Mouse (Mus musculus) limb, embryonic 13.5 days (tissue): ENCODE measurements around the gene Ddb1. TPM values are rescaled to one million over a fixed set of nuclear protein-coding genes. Genes with fewer than 3 reads are reported as not detected.

ENCODE experiments used
- ATAC-seq: fragments of 200-750 bp; cut with Nextera tagmentation; 2 replicates; pipeline ENCODE4 v1.8.0; 2017; ENCODE audit warnings: low read depth, moderate number of reproducible peaks, moderate TSS enrichment; ENCODE audit not compliant: low FRiP score
- H3K27ac ChIP-seq: fragments of 300-500 bp; sonication (generic); 2 replicates; pipeline ENCODE4 v1.5.1; 2015; ENCODE audit warnings: inconsistent platforms, mild to moderate bottlenecking, moderate library complexity
- H3K27me3 ChIP-seq: fragments of 300-500 bp; sonication (generic); 2 replicates; pipeline ENCODE4 v1.6.1; 2015; ENCODE audit warnings: mild to moderate bottlenecking, inconsistent platforms
- H3K36me3 ChIP-seq: fragments of 300-500 bp; sonication (generic); 2 replicates; pipeline ENCODE4 v1.6.1; 2015; ENCODE audit warnings: inconsistent platforms, mild to moderate bottlenecking, moderate library complexity
- H3K4me1 ChIP-seq: fragments of 300-500 bp; sonication (generic); 2 replicates; pipeline ENCODE4 v1.6.1; 2015; ENCODE audit warnings: inconsistent platforms
- H3K4me2 ChIP-seq: fragments of 300-500 bp; sonication (generic); replicated peaks from 2 replicates; pipeline ENCODE4 v1.6.1; 2015; ENCODE audit warnings: inconsistent platforms, mild to moderate bottlenecking, moderate library complexity
- H3K4me3 ChIP-seq: fragments of 300-500 bp; sonication (generic); 2 replicates; pipeline ENCODE4 v1.5.1; 2015; ENCODE audit warnings: moderate library complexity, mild to moderate bottlenecking, inconsistent platforms
- H3K9ac ChIP-seq: fragments of 300-500 bp; sonication (generic); 2 replicates; pipeline ENCODE4 v1.6.1; 2015; ENCODE audit warnings: mild to moderate bottlenecking, inconsistent platforms
- H3K9me3 ChIP-seq: fragments of 300-500 bp; sonication (generic); 2 replicates; pipeline ENCODE4 v1.6.1; 2016; ENCODE audit warnings: inconsistent platforms
- WGBS: fragments of 180-500 bp; shearing (Covaris S2); methylation state at CpG from one replicate; pipeline ENCODE4 v1.1.7; 2015; 5-methylcytosine and 5-hydroxymethylcytosine counted together
- polyA plus RNA-seq: library from polyadenylated mRNA; unstranded; fragments of >200 nt; fragmentation: Nextera tagmentation; extraction: Ambion mirVana; gene quantifications from 2 replicates; pipeline ENCODE4 v1.2.1, GENCODE M21; 2015

Ddb1 gene
- polyA plus RNA-seq, 1 experiment from 2014 or later, result 416 TPM

- no peak overlapping the region for H3K9ac ChIP-seq
- no peak overlapping the region for H3K4me3 ChIP-seq
- ATAC-seq, result no peak
- no peaks in the 10 kb centered on the region for H3K9me3 ChIP-seq
- peaks cover 41% of the 10 kb centered on the region for H3K36me3 ChIP-seq
- 91% methylated on average over 2 of the region's 2 CpGs for WGBS
- no peaks in the 10 kb centered on the region for H3K27me3 ChIP-seq
- peaks cover 18% of the 10 kb centered on the region for H3K4me1 ChIP-seq
- no peak overlapping the region for H3K4me2 ChIP-seq
- H3K27ac ChIP-seq, result no peak overlapping the region
Measured at GRCm38 (mm10) chr19:10599648-10600047, 5.5 kb upstream of the Ddb1 start.

DNA sequence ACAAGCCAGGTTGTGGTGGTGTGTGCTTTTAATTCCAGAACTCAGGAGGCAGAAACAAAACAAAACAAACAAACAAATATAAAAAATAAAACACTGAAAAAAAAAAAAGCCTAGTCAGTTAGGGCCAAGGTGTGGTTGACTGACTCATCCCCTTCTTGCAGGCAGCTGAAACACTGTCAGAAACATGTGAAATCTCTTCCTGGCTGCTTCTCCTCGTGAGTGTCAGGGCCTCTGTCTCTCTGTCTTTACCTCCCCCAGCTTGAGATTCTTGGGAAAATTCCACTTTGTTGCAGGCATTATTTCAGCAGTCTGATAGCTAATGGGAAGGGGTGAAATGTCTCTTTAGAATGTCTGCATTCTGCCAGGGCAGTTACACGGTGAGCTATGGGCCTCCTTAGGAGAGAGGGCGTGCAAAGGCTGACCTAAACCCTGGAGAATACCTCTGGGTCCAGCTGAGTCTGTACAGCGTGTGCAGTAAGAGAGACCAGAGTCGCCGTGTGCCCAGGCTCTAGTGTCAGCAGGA lies 2.8 kb upstream of the Ddb1 start:
- peaks cover 20% of the 10 kb centered on the region for H3K36me3 ChIP-seq
- no peak for ATAC-seq
- peak overlapping the region; percentile 41 for H3K4me3 ChIP-seq
- WGBS, result 8% methylated on average over 6 of the region's 6 CpGs
- H3K9me3 ChIP-seq, result no peaks in the 10 kb centered on the region
- H3K4me2 ChIP-seq, result peak overlapping the region; percentile 69
- H3K4me1 ChIP-seq, result peaks cover 30% of the 10 kb centered on the region
- peak overlapping the region; percentile 76 for H3K9ac ChIP-seq
- peak overlapping the region; percentile 92 for H3K27ac ChIP-seq
- no peaks in the 10 kb centered on the region for H3K27me3 ChIP-seq

DNA sequence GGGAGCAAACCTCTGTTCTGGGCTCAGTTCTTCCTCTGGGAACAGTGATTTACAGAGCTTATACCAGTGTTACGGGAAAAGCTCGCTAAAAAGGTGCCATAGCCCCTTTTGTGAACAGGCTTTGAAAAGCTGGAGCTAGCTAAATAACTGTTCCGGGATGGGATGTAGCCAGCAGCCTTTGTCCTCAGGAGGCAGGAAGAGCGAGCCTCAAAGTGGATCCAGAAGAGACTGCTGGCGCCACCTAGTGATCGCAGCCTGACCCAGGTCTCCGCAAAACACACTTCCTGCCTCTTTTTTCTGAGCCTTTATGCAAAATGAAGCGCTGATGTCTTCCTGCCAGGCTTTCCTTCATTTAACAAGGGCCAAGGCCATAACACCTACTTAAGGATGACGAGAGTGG lies 2.3 kb upstream of the Ddb1 start:
- Histone ChIP-seq H3K27ac (peak overlapping the region; percentile 92), H3K36me3 (peaks cover 20% of the 10 kb centered on the region), H3K9me3 (no peaks in the 10 kb centered on the region), H3K4me3 (peak overlapping the region; percentile 41), H3K27me3 (no peaks in the 10 kb centered on the region), H3K4me1 (peaks cover 35% of the 10 kb centered on the region), H3K9ac (peak overlapping the region; percentile 76), H3K4me2 (peak overlapping the region; percentile 69)
- ATAC-seq, result peak; percentile 63; the same call in 1 of the 2 replicates
- WGBS, result 2% methylated on average over 9 of the region's 9 CpGs

DNA sequence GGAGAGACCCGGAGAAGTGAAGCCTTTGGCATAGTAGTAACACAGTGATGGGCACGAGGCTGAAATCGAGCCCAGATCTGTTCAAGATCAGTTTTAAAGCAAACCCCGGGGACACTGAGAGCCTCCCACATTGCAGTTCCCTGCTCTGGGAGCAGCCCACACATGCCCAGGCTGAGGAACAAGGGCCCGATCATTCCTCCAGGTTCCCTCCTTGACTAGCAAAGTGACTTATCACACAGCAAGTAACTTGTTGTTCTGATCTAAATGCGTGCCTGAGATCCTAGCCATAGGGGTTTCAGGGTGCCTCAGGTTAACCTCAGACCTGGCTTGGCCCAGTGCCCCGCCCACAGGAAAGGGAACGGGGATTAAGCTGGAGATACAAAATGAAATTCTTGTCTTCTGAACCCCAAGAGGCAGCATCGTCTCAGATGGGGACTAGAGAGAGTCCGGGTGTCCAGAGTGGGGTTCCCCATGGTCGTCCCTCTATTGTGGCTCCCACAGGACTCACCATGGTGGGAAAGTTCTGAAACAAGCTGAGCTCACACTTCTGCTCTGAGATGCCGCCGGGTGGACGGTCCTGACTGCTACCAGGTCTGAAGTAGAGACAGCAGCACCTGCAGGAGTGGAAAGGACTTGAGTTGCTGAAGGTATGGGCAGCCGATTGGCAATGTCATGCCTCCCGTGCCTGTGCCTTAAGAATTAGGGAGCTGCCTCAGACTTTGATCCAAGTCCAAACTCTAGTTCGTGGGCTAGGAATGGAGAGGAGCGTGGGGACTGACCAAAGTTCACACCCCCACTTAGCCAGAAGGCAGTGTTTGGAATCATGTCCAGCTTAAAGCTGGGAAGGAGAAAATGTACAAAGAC lies 1.2 kb upstream of the Ddb1 start:
- peak overlapping the region; percentile 92; the same call in 1 of the 2 replicates for H3K27ac ChIP-seq
- no peaks in the 10 kb centered on the region for H3K9me3 ChIP-seq
- H3K9ac ChIP-seq, result peak overlapping the region; percentile 82

DNA sequence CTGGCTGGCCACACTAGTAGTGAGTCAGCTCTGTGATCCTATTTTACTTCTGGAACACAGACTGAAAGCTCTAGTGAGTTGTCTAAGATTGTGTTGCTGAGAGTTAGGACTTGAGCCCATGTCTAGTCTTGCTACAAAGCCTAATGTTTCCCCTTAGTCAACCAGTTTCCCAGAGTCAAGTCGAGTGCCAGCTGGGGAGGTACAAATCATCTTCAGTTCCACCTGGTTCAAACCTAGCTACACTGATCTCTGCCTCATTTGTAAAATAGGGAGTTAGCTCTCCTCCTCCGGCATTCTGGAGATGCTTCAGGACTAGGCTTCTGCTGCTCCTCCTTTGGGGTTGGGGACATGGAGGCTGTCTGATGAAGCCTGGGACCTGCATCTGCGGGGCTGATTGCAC lies 593 bp upstream of the Ddb1 start:
- Histone ChIP-seq H3K27ac (peak overlapping the region; percentile 88), H3K27me3 (no peaks in the 10 kb centered on the region), H3K4me2 (peak overlapping the region; percentile 70), H3K4me3 (peak overlapping the region; percentile 92), H3K9me3 (no peaks in the 10 kb centered on the region), H3K36me3 (peaks cover 36% of the 10 kb centered on the region), H3K4me1 (peaks cover 44% of the 10 kb centered on the region), H3K9ac (peak overlapping the region; percentile 82)
- no peak for ATAC-seq
- 42% methylated on average over 3 of the region's 3 CpGs for WGBS

More for the DNA sequence above, 1.2 kb upstream of the Ddb1 start:
- Histone ChIP-seq H3K4me2 (peak overlapping the region; percentile 70), H3K4me1 (peaks cover 44% of the 10 kb centered on the region), H3K4me3 (no peak overlapping the region), H3K27me3 (no peaks in the 10 kb centered on the region), H3K36me3 (peaks cover 31% of the 10 kb centered on the region)
- 87% methylated on average over 18 of the region's 18 CpGs for whole genome bisulfite sequencing
- no peak for ATAC-seq

GRCm38 (mm10) chr19:10605901-10606622 lies 935 bp downstream of the Ddb1 start:
- Histone ChIP-seq H3K9me3 (no peaks in the 10 kb centered on the region), H3K27ac (peak overlapping the region; percentile 87), H3K9ac (peak overlapping the region; percentile 98), H3K27me3 (no peaks in the 10 kb centered on the region), H3K36me3 (peaks cover 40% of the 10 kb centered on the region), H3K4me2 (peak overlapping the region; percentile 82), H3K4me3 (peak overlapping the region; percentile 92), H3K4me1 (peaks cover 44% of the 10 kb centered on the region)
- WGBS, result 5% methylated on average over 20 of the region's 20 CpGs
- 0 out of 2 replicates have a peak, but pooled peaks have one; percentile 0 for ATAC-seq

- Histone ChIP-seq H3K27ac (no peak overlapping the region), H3K4me3 (no peak overlapping the region), H3K4me2 (peak overlapping the region; percentile 32; the same call in 1 of the 2 replicates), H3K36me3 (peaks cover 67% of the 10 kb centered on the region), H3K9ac (no peak overlapping the region), H3K27me3 (no peaks in the 10 kb centered on the region), H3K9me3 (no peaks in the 10 kb centered on the region), H3K4me1 (peaks cover 33% of the 10 kb centered on the region)
- ATAC-seq, result no peak
- 68% methylated on average over 5 of the region's 5 CpGs for WGBS
Measured at GRCm38 (mm10) chr19:10608573-10609240, 3.6 kb downstream of the Ddb1 start.

DNA sequence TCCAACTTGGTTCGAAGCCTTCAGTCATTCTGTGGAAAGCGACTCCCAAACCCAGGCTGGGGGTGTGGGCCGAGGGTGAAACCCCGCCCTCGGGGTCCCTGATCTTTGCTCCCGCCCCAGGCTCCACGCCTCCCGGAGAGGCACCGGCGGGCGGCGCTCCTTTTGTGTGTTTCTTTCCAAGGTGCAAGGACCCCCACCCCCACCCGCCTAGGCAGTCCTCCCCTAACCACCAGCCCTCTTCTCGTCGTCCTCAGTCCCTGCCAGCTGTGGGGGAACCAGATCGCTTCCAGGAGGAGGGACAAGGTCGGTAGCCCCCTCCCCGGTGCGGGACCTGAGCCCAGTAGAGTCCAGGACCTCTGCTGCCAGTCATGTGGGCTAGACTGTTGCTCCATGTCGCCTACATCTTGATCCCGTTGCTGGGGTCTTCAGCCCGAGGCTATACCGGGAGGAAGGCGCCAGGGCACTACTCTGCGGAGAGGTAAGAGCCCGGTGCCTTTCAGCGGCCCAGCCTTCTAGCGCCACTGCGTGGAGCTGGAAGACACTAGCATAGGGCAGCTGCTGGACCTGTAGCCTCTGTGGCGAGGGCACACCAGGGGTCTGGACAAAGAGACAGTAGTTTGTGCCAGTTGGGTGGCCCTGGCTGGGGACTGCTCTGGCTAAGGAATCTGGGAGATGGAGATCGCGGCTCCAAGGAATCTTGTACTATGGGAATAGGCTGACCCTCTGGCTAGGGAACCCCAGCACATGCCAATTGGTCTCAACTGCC lies 29.2 kb downstream of the Ddb1 start, which contains the start of gene Vwce:
TSS of gene Vwce (plus strand) at position 108 of the 766 bp plus-strand sequence.
- H3K4me3 ChIP-seq, result peak within 1 kb of the TSS; percentile 55
- WGBS, result 2% methylated on average over 32 of the region's 32 CpGs
- peaks cover 22% of the 10 kb centered on the region for H3K4me1 ChIP-seq
- H3K9ac ChIP-seq, result peak within 1 kb of the TSS; percentile 72
- H3K9me3 ChIP-seq, result no peaks in the 10 kb centered on the region
- peak within 1 kb of the TSS; percentile 63; the same call in 1 of the 2 replicates for H3K27ac ChIP-seq
- no peaks in the 10 kb centered on the region for H3K27me3 ChIP-seq
- peaks cover 28% of the 10 kb centered on the region for H3K36me3 ChIP-seq
- ATAC-seq, result peak; percentile 83
- H3K4me2 ChIP-seq, result peak within 1 kb of the TSS; percentile 97

DNA sequence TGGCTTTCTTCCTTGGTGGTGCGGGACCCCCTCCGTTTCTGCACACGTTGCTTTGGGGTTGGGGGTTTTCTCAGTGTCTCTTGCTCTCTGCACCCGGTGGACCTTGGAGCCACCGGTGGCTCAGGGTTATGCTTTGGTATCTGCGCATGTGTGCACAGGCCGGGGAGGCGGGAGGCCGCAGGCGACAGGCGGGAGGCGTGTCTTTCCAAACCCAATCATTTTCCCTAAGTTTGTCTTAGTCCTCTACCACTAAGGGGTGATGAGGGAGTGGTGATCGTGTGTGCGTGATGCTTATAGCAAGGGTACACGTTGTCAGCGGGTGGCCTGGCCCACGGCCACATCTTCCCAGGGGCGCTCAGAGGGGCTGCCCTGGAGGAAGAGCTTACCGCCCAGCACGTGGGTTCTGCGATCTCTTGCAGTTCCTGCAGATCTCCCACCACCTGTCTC lies 29.8 kb downstream of the Ddb1 start:
- Histone ChIP-seq H3K9me3 (no peaks in the 10 kb centered on the region), H3K27me3 (no peaks in the 10 kb centered on the region), H3K36me3 (peaks cover 22% of the 10 kb centered on the region), H3K4me2 (peak overlapping the region; percentile 97), H3K27ac (peak overlapping the region; percentile 63; the same call in 1 of the 2 replicates), H3K4me1 (peaks cover 26% of the 10 kb centered on the region), H3K4me3 (peak overlapping the region; percentile 55), H3K9ac (peak overlapping the region; percentile 72)
- ATAC-seq, result peak; percentile 81
- under 1% methylated on average over 21 of the region's 21 CpGs for WGBS

GRCm38 (mm10) chr19:10637840-10638239 lies 32.7 kb downstream of the Ddb1 start:
- peaks cover 39% of the 10 kb centered on the region for H3K4me1 ChIP-seq
- no peak for ATAC-seq

DNA sequence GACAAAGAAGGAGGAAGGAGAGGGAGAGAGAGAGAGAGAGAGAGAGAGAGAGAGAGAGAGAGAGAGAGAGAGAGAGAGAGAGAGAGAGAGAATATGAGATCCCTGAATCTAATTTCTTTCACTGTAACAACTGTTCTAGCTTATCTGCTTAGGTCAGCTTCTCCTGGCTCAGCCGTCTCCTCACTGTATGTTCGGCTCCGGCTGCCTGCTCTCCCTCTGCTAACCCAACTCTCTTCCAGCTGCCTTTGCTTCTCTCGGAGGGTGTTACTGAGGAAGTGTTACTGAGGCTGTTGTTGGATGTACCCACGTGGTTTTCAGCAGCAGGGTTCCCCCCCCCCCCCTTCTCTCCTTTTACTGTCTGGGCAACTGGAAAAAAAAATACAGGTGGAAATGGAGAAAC lies 35.0 kb downstream of the Ddb1 start:
- peak overlapping the region; percentile 44 for H3K4me2 ChIP-seq
- no peaks in the 10 kb centered on the region for H3K36me3 ChIP-seq
- H3K4me1 ChIP-seq, result peaks cover 26% of the 10 kb centered on the region
- no peaks in the 10 kb centered on the region for H3K27me3 ChIP-seq
- H3K9me3 ChIP-seq, result no peaks in the 10 kb centered on the region
- peak; percentile 49; the same call in 1 of the 2 replicates for ATAC-seq
- H3K27ac ChIP-seq, result peak overlapping the region; percentile 67
- 4% methylated on average over 5 of the region's 5 CpGs for WGBS
- 0 out of 2 replicates have a peak overlapping the region, but pooled peaks have one; percentile 15 for H3K4me3 ChIP-seq
- H3K9ac ChIP-seq, result 0 out of 2 replicates have a peak overlapping the region, but pooled peaks have one; percentile 8

More at GRCm38 (mm10) chr19:10637840-10638239, 32.7 kb downstream of the Ddb1 start:
- Histone ChIP-seq H3K36me3 (no peaks in the 10 kb centered on the region), H3K4me2 (no peak overlapping the region), H3K27ac (no peak overlapping the region), H3K9ac (no peak overlapping the region), H3K9me3 (no peaks in the 10 kb centered on the region), H3K27me3 (no peaks in the 10 kb centered on the region), H3K4me3 (no peak overlapping the region)
- WGBS, result 57% methylated on average over 7 of the region's 7 CpGs
